Mouse (Mus musculus) bone marrow, adult 2 months (tissue): ENCODE measurements around the gene 4930402H24Rik. TPM values are rescaled to one million over a fixed set of nuclear protein-coding genes. Genes with fewer than 3 reads are reported as not detected.

ENCODE experiments used
- H3K27ac ChIP-seq: fragments of 200-500 bp; 2 replicates; pipeline ENCODE4 v1.5.1; 2012; ENCODE audit warnings: low read depth, mild to moderate bottlenecking, control low read depth, inconsistent platforms, low read length; ENCODE audit not compliant: control insufficient read depth, poor library complexity, insufficient read depth
- H3K4me1 ChIP-seq: fragments of 200-500 bp; 2 replicates; pipeline ENCODE4 v1.6.1; 2011; ENCODE audit warnings: low read length; ENCODE audit not compliant: control insufficient read depth, insufficient read depth
- H3K4me3 ChIP-seq: fragments of 200-500 bp; replicated peaks from 2 replicates; pipeline ENCODE3; 2011; ENCODE audit warnings: mild to moderate bottlenecking, low read depth, low read length, control low read depth; ENCODE audit not compliant: control insufficient read depth
- CTCF ChIP-seq: fragments of 200-500 bp; IDR thresholded peaks from 2 replicates; pipeline ENCODE4 v1.5.1; 2011; ENCODE audit warnings: low read length, control low read depth; ENCODE audit not compliant: control insufficient read depth, insufficient read depth
- POLR2A ChIP-seq: fragments of 200-500 bp; IDR thresholded peaks from 2 replicates; pipeline ENCODE4 v1.6.1; 2011; ENCODE audit warnings: low read depth, mild to moderate bottlenecking, control low read depth, low read length, borderline replicate concordance; ENCODE audit not compliant: control insufficient read depth
- WGBS: fragments of 180-500 bp; shearing (Covaris S2); methylation state at CpG from one replicate; pipeline ENCODE4 v1.1.7; 2018; 5-methylcytosine and 5-hydroxymethylcytosine counted together
- polyA plus RNA-seq: library from polyadenylated mRNA; stranded (reverse); fragments of >200 nt; gene quantifications from 2 replicates; pipeline ENCODE4 v1.2.4, GENCODE M21; 2011; ENCODE audit warnings: low replicate concordance; ENCODE audit not compliant: missing spikeins, insufficient read depth, insufficient read length

4930402H24Rik gene
- polyA plus RNA-seq, 1 experiment, result 26.6 TPM

DNA sequence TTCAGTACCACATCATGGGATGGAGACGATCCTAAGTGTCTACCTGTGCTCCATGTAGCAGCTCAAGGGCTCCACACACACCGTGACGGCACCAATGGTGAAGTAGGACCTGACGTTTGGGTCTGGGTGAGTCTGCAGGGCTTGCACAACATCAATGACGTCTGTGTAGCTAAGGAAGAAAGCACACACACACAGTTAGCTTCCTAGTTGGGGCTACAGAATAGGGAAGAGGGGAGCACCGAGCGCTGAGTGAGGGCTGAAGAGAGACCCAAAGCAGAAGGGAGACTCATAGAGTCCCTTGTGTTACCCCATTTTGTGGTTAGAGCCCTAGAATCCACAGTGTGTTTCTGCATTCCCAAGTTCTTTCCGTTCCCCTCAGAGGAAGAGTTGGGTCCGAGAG lies 175.5 kb downstream of the 4930402H24Rik start:
- WGBS, result 60% methylated on average over 9 of the region's 9 CpGs
- no peaks in the 10 kb centered on the region for H3K4me1 ChIP-seq
- H3K27ac ChIP-seq, result no peak overlapping the region
- no peak overlapping the region for H3K4me3 ChIP-seq
- TF ChIP-seq CTCF (no peak), POLR2A (no peak)

DNA sequence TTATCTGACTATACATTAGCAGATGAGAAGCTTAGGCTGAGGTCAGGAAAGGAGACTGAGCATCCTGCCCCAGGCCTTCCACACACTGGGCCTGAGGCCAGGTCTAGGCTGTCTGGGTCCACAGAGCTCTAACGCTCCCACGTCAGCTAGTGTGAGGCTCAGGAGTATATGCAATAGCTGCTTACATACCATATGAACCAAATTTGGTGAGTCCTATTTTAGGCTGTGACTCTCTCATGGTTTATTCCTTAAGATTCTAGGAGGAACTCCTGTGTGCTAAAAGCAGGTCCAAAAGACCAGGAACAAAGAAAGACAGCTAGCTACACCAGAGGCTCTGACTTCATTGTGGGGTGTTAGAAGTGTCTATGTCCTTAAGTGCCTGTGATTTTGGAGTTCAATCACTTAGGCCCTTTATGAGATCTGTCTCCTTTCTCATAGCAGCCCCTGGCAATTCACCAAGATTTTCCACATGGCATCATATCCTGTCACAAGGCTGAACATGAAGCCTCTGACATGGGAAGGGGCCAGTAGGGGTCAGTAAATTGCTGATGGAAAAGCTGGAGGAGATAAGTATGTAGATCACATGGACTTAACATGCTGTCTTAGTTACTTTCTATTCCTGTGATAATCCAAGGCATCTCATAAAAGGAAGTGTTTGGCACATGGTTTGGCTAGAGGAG lies 177.2 kb downstream of the 4930402H24Rik start:
- WGBS, result 75% methylated on average over 2 of the region's 2 CpGs
- TF ChIP-seq POLR2A (no peak), CTCF (no peak)

GRCm38 (mm10) chr2:130727752-130728151 lies 178.5 kb downstream of the 4930402H24Rik start:
- TF ChIP-seq POLR2A (no peak), CTCF (no peak)
- Histone ChIP-seq H3K4me3 (no peak overlapping the region), H3K4me1 (no peaks in the 10 kb centered on the region), H3K27ac (no peak overlapping the region)
- 90% methylated on average over 1 of the region's 1 CpGs for WGBS

More for the DNA sequence above, 177.2 kb downstream of the 4930402H24Rik start:
- Histone ChIP-seq H3K27ac (no peak overlapping the region), H3K4me3 (no peak overlapping the region), H3K4me1 (no peaks in the 10 kb centered on the region)

DNA sequence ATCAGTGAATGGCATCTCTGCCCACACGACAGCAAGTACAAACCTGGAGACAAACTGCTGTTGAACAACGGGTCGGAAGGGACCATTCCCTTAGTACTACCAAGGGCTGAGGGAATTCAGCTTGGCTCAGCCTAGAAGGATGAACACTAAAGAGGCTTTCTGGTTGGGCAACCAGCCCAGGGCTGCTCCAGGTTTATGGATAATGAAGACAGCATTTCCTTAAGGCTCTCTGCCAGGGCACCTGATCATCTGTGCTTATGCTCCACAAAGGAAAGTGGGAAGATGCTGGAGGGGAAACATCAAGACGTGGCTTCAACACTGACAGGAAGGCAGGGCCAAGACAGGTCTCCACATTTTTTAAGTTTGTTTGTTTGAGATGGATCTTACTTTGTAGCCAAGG lies 181.8 kb downstream of the 4930402H24Rik start:
- Histone ChIP-seq H3K4me3 (no peak overlapping the region), H3K4me1 (no peaks in the 10 kb centered on the region), H3K27ac (no peak overlapping the region)
- no peak for TF ChIP-seq CTCF
- no peak for TF ChIP-seq POLR2A
- WGBS, result 89% methylated on average over 4 of the region's 4 CpGs

GRCm38 (mm10) chr2:130717951-130718350 lies 188.3 kb downstream of the 4930402H24Rik start:
- Histone ChIP-seq H3K27ac (no peak overlapping the region), H3K4me1 (no peaks in the 10 kb centered on the region), H3K4me3 (no peak overlapping the region)
- TF ChIP-seq POLR2A, result no peak
- no peak for TF ChIP-seq CTCF
- WGBS, result 82% methylated on average over 6 of the region's 6 CpGs

- H3K4me3 ChIP-seq, result no peak overlapping the region
- no peak overlapping the region for H3K27ac ChIP-seq
- 8% methylated on average over 10 of the region's 10 CpGs for WGBS
- TF ChIP-seq CTCF (no peak), POLR2A (no peak)
- peaks cover 1% of the 10 kb centered on the region for H3K4me1 ChIP-seq
These were observed 199.1 kb downstream of the 4930402H24Rik start for GRCm38 (mm10) chr2:130707057-130707456.

DNA sequence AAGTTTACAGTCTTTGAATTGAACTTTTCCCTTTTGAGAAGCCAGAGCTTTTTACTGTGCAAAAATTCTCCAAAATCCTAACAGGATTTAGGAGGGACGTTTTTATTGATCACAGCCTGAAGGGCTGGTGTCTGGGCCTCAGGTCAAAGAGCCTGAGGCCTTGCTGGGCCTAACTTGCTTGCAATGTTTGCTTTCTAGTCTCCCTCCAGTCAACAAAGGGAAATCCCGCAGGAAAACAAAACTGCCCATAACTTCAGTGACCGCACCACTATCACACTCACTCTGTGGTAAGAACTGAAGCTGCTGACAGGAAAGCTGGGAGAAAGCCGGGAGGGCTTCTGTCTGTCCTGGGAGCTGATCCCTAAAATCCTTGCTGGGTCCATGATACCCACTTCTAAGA lies 199.6 kb downstream of the 4930402H24Rik start:
- H3K4me3 ChIP-seq, result no peak overlapping the region
- H3K27ac ChIP-seq, result no peak overlapping the region
- no peak for TF ChIP-seq POLR2A
- TF ChIP-seq CTCF, result no peak
- peaks cover 1% of the 10 kb centered on the region for H3K4me1 ChIP-seq
- 86% methylated on average over 4 of the region's 4 CpGs for WGBS

DNA sequence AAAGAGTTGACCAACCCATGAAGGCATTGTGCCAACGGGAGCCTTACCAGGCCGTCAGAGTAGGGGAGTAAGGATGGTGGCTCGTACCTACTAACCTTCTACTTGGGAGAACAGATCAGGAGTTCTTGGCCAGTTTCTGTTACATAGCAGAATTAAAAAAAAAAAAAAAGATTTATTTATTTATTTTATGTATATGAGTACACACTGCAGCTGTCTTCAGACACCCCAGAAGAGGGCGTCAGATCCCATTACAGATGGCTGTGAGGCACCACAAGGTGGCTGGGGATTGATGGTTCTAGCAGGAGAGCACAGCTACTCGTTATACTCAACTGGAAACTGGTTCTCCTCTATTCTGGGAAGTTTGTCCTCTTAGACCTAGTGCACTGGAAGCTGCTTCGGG lies 201.0 kb downstream of the 4930402H24Rik start:
- no peak for TF ChIP-seq CTCF
- TF ChIP-seq POLR2A, result no peak
- H3K4me3 ChIP-seq, result no peak overlapping the region
- WGBS, result 79% methylated on average over 6 of the region's 6 CpGs

More for the DNA sequence above, 201.0 kb downstream of the 4930402H24Rik start:
- no peak overlapping the region for H3K27ac ChIP-seq
- H3K4me1 ChIP-seq, result peaks cover 1% of the 10 kb centered on the region
